ENCODE assay signal across 8 mouse cellular contexts in genomic region chr11:48837310-48838180, GRCm38 (mm10). TPM values are rescaled to one million over a fixed set of nuclear protein-coding genes. Genes with fewer than 3 reads are reported as not detected.
DNase-seq lines count a peak whose midpoint lies in the region; ATAC-seq and TF ChIP-seq lines count a peak whose summit lies in the region.

No protein-coding gene starts in this region.

- TF ChIP-seq POLR2A in myocyte (IDR thresholded peaks at IDR 0.05; ENCODE audit: insufficient read length, low read depth) = peak; percentile 72

- H3K4me3 ChIP-seq in embryonic facial prominence, embryonic 10.5 days = peak overlapping the region; percentile 87
- H3K4me3 ChIP-seq in intestine, embryonic 16.5 days (ENCODE audit: low read length) = peak overlapping the region; percentile 93
- H3K4me3 ChIP-seq in liver, embryonic 12.5 days = peak overlapping the region; percentile 73
- H3K4me3 ChIP-seq in myocyte = peak overlapping the region; percentile 41

- peaks cover 58% of the 10 kb centered on the region for H3K27me3 ChIP-seq in embryonic facial prominence, embryonic 10.5 days (replicated peaks; ENCODE audit: low read depth, poor library complexity, severe bottlenecking)
- H3K27me3 ChIP-seq in intestine, embryonic 16.5 days (replicated peaks; ENCODE audit: control insufficient read depth, insufficient read depth, low read length) = no peaks in the 10 kb centered on the region
- H3K27me3 ChIP-seq in liver, embryonic 12.5 days (replicated peaks) = peaks cover 33% of the 10 kb centered on the region
- H3K27me3 ChIP-seq in myocyte (ENCODE audit: control insufficient read depth, insufficient read depth, insufficient read length) = no peaks in the 10 kb centered on the region

- H3K9me3 ChIP-seq in embryonic facial prominence, embryonic 10.5 days = no peaks in the 10 kb centered on the region
- H3K9me3 ChIP-seq in intestine, embryonic 16.5 days (ENCODE audit: control insufficient read depth, low read length) = no peaks in the 10 kb centered on the region
- H3K9me3 ChIP-seq in liver, embryonic 12.5 days (replicated peaks) = no peaks in the 10 kb centered on the region

- no peaks in the 10 kb centered on the region for H3K79me2 ChIP-seq in myocyte (ENCODE audit: control insufficient read depth, insufficient read depth)

- peak; percentile 57 for ATAC-seq in intestine, embryonic 16.5 days
- no peak for ATAC-seq in liver, embryonic 12.5 days

- H3K4me1 ChIP-seq in embryonic facial prominence, embryonic 10.5 days = peaks cover 17% of the 10 kb centered on the region
- peaks cover 12% of the 10 kb centered on the region for H3K4me1 ChIP-seq in intestine, embryonic 16.5 days (ENCODE audit: control insufficient read depth, insufficient read depth, low read length)
- H3K4me1 ChIP-seq in liver, embryonic 12.5 days = peaks cover 38% of the 10 kb centered on the region

- DNase-seq in urinary bladder, adult 18-20 months (ENCODE audit: low spot score in 2 of 2) = peak; percentile 75 to 80
- no peak for DNase-seq in urinary bladder, postnatal 10 days (ENCODE audit: low spot score)
- peak; percentile 60 for DNase-seq in embryonic facial prominence, embryonic 10.5 days (ENCODE audit: low spot score)
- DNase-seq in heart, adult 18-20 months = peak; percentile 83 to 84
- peak; percentile 50 to 83 for DNase-seq in spleen, postnatal 4 days (ENCODE audit: low spot score in 2 of 2)

- H3K9ac ChIP-seq in intestine, embryonic 16.5 days (ENCODE audit: low read depth, low read length) = peak overlapping the region; percentile 82
- H3K9ac ChIP-seq in liver, embryonic 12.5 days = peak overlapping the region; percentile 74

- peak overlapping the region; percentile 55 for H3ac ChIP-seq in myocyte (ENCODE audit: control insufficient read depth, insufficient read length)

- peak overlapping the region; percentile 72 for H3K27ac ChIP-seq in embryonic facial prominence, embryonic 10.5 days (replicated peaks)
- H3K27ac ChIP-seq in intestine, embryonic 16.5 days (ENCODE audit: low read length) = peak overlapping the region; percentile 68
- no peak overlapping the region for H3K27ac ChIP-seq in liver, embryonic 12.5 days

- no peaks in the 10 kb centered on the region for H3K36me3 ChIP-seq in embryonic facial prominence, embryonic 10.5 days (replicated peaks)
- no peaks in the 10 kb centered on the region for H3K36me3 ChIP-seq in intestine, embryonic 16.5 days (ENCODE audit: control insufficient read depth, insufficient read depth, low read length)
- H3K36me3 ChIP-seq in liver, embryonic 12.5 days = no peaks in the 10 kb centered on the region
- no peaks in the 10 kb centered on the region for H3K36me3 ChIP-seq in myocyte (ENCODE audit: control insufficient read depth, insufficient read depth)

- H3K4me2 ChIP-seq in intestine, embryonic 16.5 days (ENCODE audit: low read depth, low read length) = peak overlapping the region; percentile 89
- peak overlapping the region; percentile 98 for H3K4me2 ChIP-seq in liver, embryonic 12.5 days
- peak overlapping the region; percentile 97 for H3K4me2 ChIP-seq in myocyte (ENCODE audit: low read depth)

- WGBS in embryonic facial prominence, embryonic 10.5 days = under 1% methylated on average over 77 of the region's 77 CpGs
- under 1% methylated on average over 77 of the region's 77 CpGs for WGBS in intestine, embryonic 16.5 days
- 2% methylated on average over 77 of the region's 77 CpGs for WGBS in liver, embryonic 12.5 days (ENCODE audit: insufficient replicate concordance)

TF ChIP-seq in myocyte, 11 proteins besides CTCF, POLR2A, EP300 and RAD21:
- TF ChIP-seq MYOG (IDR thresholded peaks at IDR 0.05; ENCODE audit: control insufficient read depth in 1 of 3, insufficient read depth in 1 of 3, insufficient read length in 2 of 3, low read depth in 2 of 3) (peak in 2 of 3 experiments; percentile 62 to 79), TCF12 (IDR thresholded peaks at IDR 0.05; ENCODE audit: insufficient read depth, poor library complexity, severe bottlenecking) (no peak), SRF (IDR thresholded peaks at IDR 0.05; ENCODE audit: control insufficient read depth, insufficient read length, low read depth) (no peak), USF1 (IDR thresholded peaks at IDR 0.05; ENCODE audit: low read depth) (no peak), MAX (IDR thresholded peaks at IDR 0.05; ENCODE audit: low read depth) (no peak), REST (IDR thresholded peaks at IDR 0.05; ENCODE audit: insufficient read depth, insufficient read length) (no peak), POLR2AphosphoS2 (IDR thresholded peaks at IDR 0.05; ENCODE audit: insufficient read length, low read depth) (peak; percentile 74), TCF3 (IDR thresholded peaks at IDR 0.05; ENCODE audit: insufficient read length, low read depth) (peak; percentile 30), MYOD1 (IDR thresholded peaks at IDR 0.05; ENCODE audit: control insufficient read depth in 1 of 3, insufficient read length in 2 of 3, low read depth in 2 of 3) (peak in 2 of 3 experiments; percentile 42 to 75), E2F4 (IDR thresholded peaks at IDR 0.05; ENCODE audit: insufficient read depth) (no peak), CEBPB (IDR thresholded peaks at IDR 0.05; ENCODE audit: insufficient read depth, poor library complexity, severe bottlenecking) (no peak)

RNA-seq across cellular contexts. Expression of gene Gm12184, which starts 11.1 kb away (rescaled TPM):
- polyA plus RNA-seq in embryonic facial prominence, embryonic 10.5 days (2016; fragmentation: Nextera tagmentation; extraction: Ambion mirVana) = 3.0 and 5.7 TPM in 2 replicates
- total RNA-seq in heart, adult 18-20 months (2021) = 1 to 10 TPM; 2.4 to 2.8 TPM
- polyA plus RNA-seq in intestine, embryonic 16.5 days (2015; fragmentation: Nextera tagmentation; extraction: Ambion mirVana) = 1.3 and 1.4 TPM in 2 replicates
- 4.1 and 5.0 TPM in 2 replicates for polyA plus RNA-seq in liver, embryonic 12.5 days (2016; fragmentation: Nextera tagmentation; extraction: Ambion mirVana)
- 13.2 TPM for polyA plus RNA-seq in myocyte (2012; fragmentation: generic; extraction: Trizol)

RNA-seq across cellular contexts. Expression of gene Trim7, which starts 11.6 kb away (rescaled TPM):
- polyA plus RNA-seq in embryonic facial prominence, embryonic 10.5 days (2016; fragmentation: Nextera tagmentation; extraction: Ambion mirVana) = 0.14 and 0.16 TPM in 2 replicates
- 10 to 100 TPM; 13.2 to 13.7 TPM for total RNA-seq in heart, adult 18-20 months (2021)
- polyA plus RNA-seq in intestine, embryonic 16.5 days (2015; fragmentation: Nextera tagmentation; extraction: Ambion mirVana) = 0.78 and 1.2 TPM in 2 replicates
- not detected in 2 replicates for polyA plus RNA-seq in liver, embryonic 12.5 days (2016; fragmentation: Nextera tagmentation; extraction: Ambion mirVana)
- polyA plus RNA-seq in myocyte (2012; fragmentation: generic; extraction: Trizol) = 5.4 TPM

RNA-seq across cellular contexts. Expression of gene Trim41, which starts 20.4 kb away (rescaled TPM):
- polyA plus RNA-seq in embryonic facial prominence, embryonic 10.5 days (2016; fragmentation: Nextera tagmentation; extraction: Ambion mirVana) = 4.2 and 4.6 TPM in 2 replicates
- 10 to 100 TPM; 18.9 to 20.0 TPM for total RNA-seq in heart, adult 18-20 months (2021)
- 4.1 and 5.9 TPM in 2 replicates for polyA plus RNA-seq in intestine, embryonic 16.5 days (2015; fragmentation: Nextera tagmentation; extraction: Ambion mirVana)
- polyA plus RNA-seq in liver, embryonic 12.5 days (2016; fragmentation: Nextera tagmentation; extraction: Ambion mirVana) = 2.1 and 2.3 TPM in 2 replicates
- 31.3 TPM for polyA plus RNA-seq in myocyte (2012; fragmentation: generic; extraction: Trizol)

RNA-seq across cellular contexts. Expression of gene Irgm1, which starts 33.9 kb away (rescaled TPM):
- 1.1 TPM in 2 replicates for polyA plus RNA-seq in embryonic facial prominence, embryonic 10.5 days (2016; fragmentation: Nextera tagmentation; extraction: Ambion mirVana)
- total RNA-seq in heart, adult 18-20 months (2021) = 10 to 100 TPM; 13.2 to 18.6 TPM
- 15.6 and 15.8 TPM in 2 replicates for polyA plus RNA-seq in intestine, embryonic 16.5 days (2015; fragmentation: Nextera tagmentation; extraction: Ambion mirVana)
- polyA plus RNA-seq in liver, embryonic 12.5 days (2016; fragmentation: Nextera tagmentation; extraction: Ambion mirVana) = 16.3 and 16.5 TPM in 2 replicates
- 6.9 TPM for polyA plus RNA-seq in myocyte (2012; fragmentation: generic; extraction: Trizol)

RNA-seq across cellular contexts. Expression of gene Rack1, which starts 37.4 kb away (rescaled TPM):
- 838 and 844 TPM in 2 replicates for polyA plus RNA-seq in embryonic facial prominence, embryonic 10.5 days (2016; fragmentation: Nextera tagmentation; extraction: Ambion mirVana)
- total RNA-seq in heart, adult 18-20 months (2021) = 100 to 1,000 TPM; 394 to 434 TPM
- 713 and 755 TPM in 2 replicates for polyA plus RNA-seq in intestine, embryonic 16.5 days (2015; fragmentation: Nextera tagmentation; extraction: Ambion mirVana)
- polyA plus RNA-seq in liver, embryonic 12.5 days (2016; fragmentation: Nextera tagmentation; extraction: Ambion mirVana) = 735 and 768 TPM in 2 replicates
- polyA plus RNA-seq in myocyte (2012; fragmentation: generic; extraction: Trizol) = 2,993 TPM

Comparison
In these comparisons a context has a peak if more than half of its experiments do, and no peak if none do; other contexts are left out.
1. H3K4me3 ChIP-seq: peak in every context shown above with its lines; median percentile 93 in intestine, embryonic 16.5 days; 87 in embryonic facial prominence, embryonic 10.5 days; 73 in liver, embryonic 12.5 days; 41 in myocyte.